Mouse (Mus musculus) embryonic fibroblast, embryonic 13.5 days (primary cell): ENCODE measurements around the gene Mmp23. TPM values are rescaled to one million over a fixed set of nuclear protein-coding genes. Genes with fewer than 3 reads are reported as not detected.

Source experiments
- H3K27ac ChIP-seq: 2 replicates; pipeline ENCODE4 v1.5.1; 2012; ENCODE audit warnings: low read length, control low read depth, inconsistent platforms; ENCODE audit not compliant: insufficient read depth
- H3K4me1 ChIP-seq: 2 replicates; pipeline ENCODE4 v1.6.1; 2011; ENCODE audit warnings: low read length; ENCODE audit not compliant: control insufficient read depth, insufficient read depth
- H3K4me3 ChIP-seq: 2 replicates; pipeline ENCODE4 v1.5.1; 2011; ENCODE audit warnings: mild to moderate bottlenecking, control low read depth, low read length; ENCODE audit not compliant: insufficient read depth
- CTCF ChIP-seq: IDR thresholded peaks from 2 replicates; pipeline ENCODE4 v1.5.1; 2011; ENCODE audit warnings: mild to moderate bottlenecking, control low read depth, low read length, moderate library complexity, borderline replicate concordance; ENCODE audit not compliant: insufficient read depth
- POLR2A ChIP-seq: IDR thresholded peaks from 2 replicates; pipeline ENCODE4 v1.6.1; 2011; ENCODE audit warnings: low read depth, mild to moderate bottlenecking, control low read depth, low read length, moderate library complexity
- polyA plus RNA-seq: library from polyadenylated mRNA; stranded (reverse); fragments of >200 nt; gene quantifications from 2 replicates; pipeline ENCODE4 v1.2.4, GENCODE M21; 2011; ENCODE audit warnings: low read depth; ENCODE audit not compliant: missing spikeins, insufficient read length

Mmp23 gene
- polyA plus RNA-seq, 1 experiment = 93.1 TPM

- no peak overlapping the region for H3K27ac ChIP-seq
- no peaks in the 10 kb centered on the region for H3K4me1 ChIP-seq
- no peak overlapping the region for H3K4me3 ChIP-seq
- no peak for TF ChIP-seq CTCF
- no peak for TF ChIP-seq POLR2A
Observed at GRCm38 (mm10) chr4:155630267-155630666, 22.9 kb downstream of the Mmp23 start.

GRCm38 (mm10) chr4:155624338-155625291 is 28.6 kb downstream of the Mmp23 start, which contains the start of gene Cdk11b:
Gene Cdk11b (plus strand): TSS chr4:155624854.
- H3K4me1 ChIP-seq = no peaks in the 10 kb centered on the region
- TF ChIP-seq CTCF (no peak), POLR2A (peak; percentile 94)
- peak within 1 kb of the TSS; percentile 80 for H3K27ac ChIP-seq
- peak within 1 kb of the TSS; percentile 92 for H3K4me3 ChIP-seq

GRCm38 (mm10) chr4:155618321-155618720 is 34.9 kb downstream of the Mmp23 start:
- Histone ChIP-seq H3K4me3 (no peak overlapping the region), H3K4me1 (no peaks in the 10 kb centered on the region), H3K27ac (no peak overlapping the region)
- TF ChIP-seq CTCF (no peak), POLR2A (no peak)

- TF ChIP-seq CTCF (no peak), POLR2A (no peak)
- H3K4me1 ChIP-seq = no peaks in the 10 kb centered on the region
- no peak overlapping the region for H3K4me3 ChIP-seq
- H3K27ac ChIP-seq = no peak overlapping the region
Observed at GRCm38 (mm10) chr4:155613264-155613663, 39.9 kb downstream of the Mmp23 start.

GRCm38 (mm10) chr4:155611860-155612259 is 41.3 kb downstream of the Mmp23 start:
- H3K27ac ChIP-seq = no peak overlapping the region
- TF ChIP-seq POLR2A (no peak), CTCF (no peak)

GRCm38 (mm10) chr4:155606825-155607224 is 46.4 kb downstream of the Mmp23 start:
- Histone ChIP-seq H3K4me1 (no peaks in the 10 kb centered on the region; the same call in none of the 2 replicates), H3K27ac (no peak overlapping the region), H3K4me3 (no peak overlapping the region)
- TF ChIP-seq CTCF (no peak), POLR2A (no peak)

More at GRCm38 (mm10) chr4:155611860-155612259, 41.3 kb downstream of the Mmp23 start:
- Histone ChIP-seq H3K4me3 (no peak overlapping the region), H3K4me1 (no peaks in the 10 kb centered on the region)

- H3K27ac ChIP-seq = no peak overlapping the region
- H3K4me3 ChIP-seq = no peak overlapping the region
- H3K4me1 ChIP-seq = no peaks in the 10 kb centered on the region; the same call in none of the 2 replicates
- TF ChIP-seq POLR2A (no peak), CTCF (no peak)
Observed at GRCm38 (mm10) chr4:155605132-155605531, 48.1 kb downstream of the Mmp23 start.

GRCm38 (mm10) chr4:155603801-155604200 is 49.4 kb downstream of the Mmp23 start:
- TF ChIP-seq POLR2A (no peak), CTCF (no peak)
- no peak overlapping the region for H3K27ac ChIP-seq
- no peak overlapping the region for H3K4me3 ChIP-seq
- no peaks in the 10 kb centered on the region; the same call in none of the 2 replicates for H3K4me1 ChIP-seq

GRCm38 (mm10) chr4:155602753-155603152 is 50.4 kb downstream of the Mmp23 start:
- Histone ChIP-seq H3K4me1 (no peaks in the 10 kb centered on the region; the same call in none of the 2 replicates), H3K27ac (no peak overlapping the region), H3K4me3 (peak overlapping the region; percentile 79)
- TF ChIP-seq CTCF (no peak), POLR2A (no peak)

- no peak overlapping the region for H3K27ac ChIP-seq
- H3K4me3 ChIP-seq = peak overlapping the region; percentile 79
- TF ChIP-seq CTCF = no peak
- TF ChIP-seq POLR2A = no peak; the same call in 1 of the 2 replicates
- H3K4me1 ChIP-seq = no peaks in the 10 kb centered on the region; the same call in none of the 2 replicates
Observed at GRCm38 (mm10) chr4:155601997-155602456, 51.2 kb downstream of the Mmp23 start.
